Mouse (Mus musculus) heart, adult 2 months (tissue): ENCODE data around the gene Iqcb1.

ENCODE experiments used
- CTCF ChIP-seq: fragments of 200-600 bp; IDR thresholded peaks from 2 replicates; pipeline ENCODE4 v1.8.1; 2022; ENCODE audit warnings: antibody characterized with exemption, mild to moderate bottlenecking, moderate library complexity
- POLR2A ChIP-seq: fragments of 200-500 bp; IDR thresholded peaks from 2 replicates; pipeline ENCODE4 v1.6.1; 2011; ENCODE audit warnings: mild to moderate bottlenecking, low read depth, low read length, control low read depth; ENCODE audit not compliant: insufficient read depth

DNA sequence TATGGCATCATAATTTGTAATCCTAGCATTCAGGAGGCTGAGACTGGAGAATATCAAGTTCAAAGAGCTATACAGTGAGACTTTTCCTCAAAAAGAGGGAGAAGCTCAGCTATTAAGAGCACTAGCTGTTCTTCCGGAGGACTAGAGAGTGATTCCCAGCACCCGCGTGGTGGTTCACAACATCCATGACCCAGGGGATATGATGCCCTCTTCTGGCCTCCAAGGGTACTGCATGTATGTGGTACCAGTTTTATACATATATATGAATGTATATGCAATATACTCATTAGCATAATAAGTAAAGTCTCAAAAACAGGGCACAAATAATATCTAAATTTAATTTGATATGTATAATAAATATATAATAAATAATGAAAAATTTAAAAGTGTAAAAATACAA, 25.8 kb upstream of the Iqcb1 start:
- no peak for TF ChIP-seq POLR2A
- TF ChIP-seq CTCF, result peak; percentile 49
